Mouse (Mus musculus) hindbrain, postnatal 0 days (tissue): Measurements from ENCODE around the gene Pgap1. TPM values are rescaled to one million over a fixed set of nuclear protein-coding genes. Genes with fewer than 3 reads are reported as not detected.

ENCODE experiments used
- ATAC-seq: fragments of 200-750 bp; cut with Nextera tagmentation; 2 replicates; pipeline ENCODE4 v1.8.0; 2017; ENCODE audit warnings: mild to moderate bottlenecking, moderate TSS enrichment, moderate library complexity
- DNase-seq: peaks from one replicate; pipeline ENCODE4 v3.0.0-alpha.2; 2015; ENCODE audit warnings: low spot score
- H3K27ac ChIP-seq: fragments of 300-500 bp; sonication (generic); 2 replicates; pipeline ENCODE4 v1.5.1; 2014; ENCODE audit warnings: mild to moderate bottlenecking
- H3K27me3 ChIP-seq: fragments of 300-500 bp; sonication (generic); 2 replicates; pipeline ENCODE4 v1.6.1; 2014; ENCODE audit warnings: low read length, mixed read lengths; ENCODE audit not compliant: insufficient read depth
- H3K36me3 ChIP-seq: fragments of 300-500 bp; sonication (generic); 2 replicates; pipeline ENCODE4 v1.6.1; 2014; ENCODE audit warnings: low read length, mixed read lengths; ENCODE audit not compliant: insufficient read depth
- H3K4me1 ChIP-seq: fragments of 300-500 bp; sonication (generic); 2 replicates; pipeline ENCODE4 v1.6.1; 2014; ENCODE audit warnings: antibody characterized with exemption, low read length, mixed read lengths; ENCODE audit not compliant: insufficient read depth
- H3K4me2 ChIP-seq: fragments of 300-500 bp; sonication (generic); 2 replicates; pipeline ENCODE4 v1.6.1; 2014; ENCODE audit warnings: low read depth, mild to moderate bottlenecking, low read length, moderate library complexity, mixed read lengths
- H3K4me3 ChIP-seq: fragments of 300-500 bp; sonication (generic); 2 replicates; pipeline ENCODE4 v1.5.1; 2014; ENCODE audit warnings: low read length
- H3K9ac ChIP-seq: fragments of 300-500 bp; sonication (generic); replicated peaks from 2 replicates; pipeline ENCODE4 v1.6.1; 2014; ENCODE audit warnings: mild to moderate bottlenecking, low read length, moderate library complexity, mixed read lengths
- H3K9me3 ChIP-seq: fragments of 300-500 bp; sonication (generic); 2 replicates; pipeline ENCODE4 v1.6.1; 2016; ENCODE audit warnings: low read length, mixed read lengths
- CTCF ChIP-seq: IDR thresholded peaks from 2 replicates; pipeline ENCODE4 v1.5.1; 2016; ENCODE audit warnings: antibody characterized with exemption, control low read depth, low read depth
- WGBS: fragments of 180-500 bp; shearing (Covaris S2); extraction: QIAGEN DNeasy Blood & Tissue Kit; methylation state at CpG from one replicate; pipeline ENCODE4 v1.1.7; 2014; 5-methylcytosine and 5-hydroxymethylcytosine counted together
- polyA plus RNA-seq: library from polyadenylated mRNA; unstranded; fragments of >200 nt; fragmentation: Nextera tagmentation; extraction: Ambion mirVana; gene quantifications from 2 replicates; pipeline ENCODE4 v1.2.1, GENCODE M21; 2015
- total RNA-seq: library from RNA; depleted of rRNA; stranded (reverse); fragments of >200 nt; gene quantifications from 2 replicates; pipeline ENCODE4 v1.2.3, GENCODE M21; 2014

The Pgap1 gene
- total and polyA plus RNA-seq, 2 experiments from 2014 or later: 20.6 to 108 TPM

DNA sequence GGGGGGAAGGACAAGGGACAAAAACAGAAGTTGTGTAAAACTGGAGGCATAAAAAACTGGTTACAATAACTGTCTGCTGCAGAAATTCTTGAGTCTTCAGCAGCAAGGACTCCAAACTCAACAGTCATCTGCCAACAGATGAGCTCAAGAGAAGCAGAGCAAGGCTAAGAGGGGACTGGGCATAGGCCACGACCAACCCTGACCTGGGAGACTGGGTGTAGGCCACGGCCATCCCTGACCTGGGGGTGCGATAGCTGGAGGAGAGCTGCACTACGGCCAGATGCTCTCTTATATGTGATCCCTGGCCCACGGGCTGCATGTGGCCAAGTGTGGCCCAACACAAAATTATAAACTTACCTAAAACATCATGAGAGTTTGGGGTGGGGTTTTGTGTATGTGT is 29.6 kb upstream of the Pgap1 start:
- no peaks in the 10 kb centered on the region for H3K4me1 ChIP-seq

GRCm38 (mm10) chr1:54585971-54586555 is 28.6 kb upstream of the Pgap1 start:
- DNase-seq: no peak

More for the DNA sequence above, 29.6 kb upstream of the Pgap1 start:
- Histone ChIP-seq H3K36me3 (no peaks in the 10 kb centered on the region), H3K27ac (no peak overlapping the region), H3K4me2 (no peak overlapping the region), H3K9me3 (no peaks in the 10 kb centered on the region), H3K9ac (no peak overlapping the region), H3K4me3 (no peak overlapping the region), H3K27me3 (no peaks in the 10 kb centered on the region)
- WGBS: 91% methylated on average over 5 of the region's 5 CpGs
- TF ChIP-seq CTCF: no peak
- ATAC-seq: no peak
- DNase-seq: no peak

DNA sequence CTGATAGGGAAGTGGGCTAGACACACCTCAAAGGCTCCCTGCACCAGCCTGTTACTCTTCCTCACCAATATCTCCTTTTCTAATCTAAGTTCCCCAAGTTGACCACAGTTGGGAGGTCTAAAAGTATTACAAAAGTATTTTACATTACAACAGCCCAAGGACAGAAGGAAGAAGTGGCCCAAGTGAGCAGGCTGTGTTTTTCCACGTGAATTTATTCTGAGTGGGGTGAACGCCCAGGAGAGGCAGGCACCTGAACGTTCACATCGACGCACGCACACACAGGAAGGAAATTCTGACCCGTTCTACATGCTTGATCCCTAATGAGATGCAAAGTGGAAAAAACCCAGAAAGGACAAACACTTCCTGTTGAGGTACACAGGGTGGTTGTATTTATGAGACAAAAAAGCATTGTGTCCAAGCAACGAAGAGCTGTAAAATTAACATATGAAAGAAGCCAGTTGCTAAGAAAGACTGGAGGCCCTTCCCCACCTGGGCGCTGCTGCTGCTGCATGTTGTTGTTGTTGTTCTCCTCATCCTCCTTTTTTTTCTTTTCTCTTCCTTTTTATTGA is 27.9 kb upstream of the Pgap1 start:
- Histone ChIP-seq H3K9ac (no peak overlapping the region), H3K9me3 (no peaks in the 10 kb centered on the region), H3K4me3 (no peak overlapping the region), H3K27ac (no peak overlapping the region), H3K4me1 (no peaks in the 10 kb centered on the region), H3K36me3 (no peaks in the 10 kb centered on the region), H3K27me3 (no peaks in the 10 kb centered on the region), H3K4me2 (no peak overlapping the region)
- 5% methylated on average over 9 of the region's 9 CpGs for WGBS
- ATAC-seq: peak; percentile 63
- TF ChIP-seq CTCF: no peak
- peak; percentile 15 for DNase-seq

More at GRCm38 (mm10) chr1:54585971-54586555, 28.6 kb upstream of the Pgap1 start:
- Histone ChIP-seq H3K9me3 (no peaks in the 10 kb centered on the region), H3K9ac (no peak overlapping the region), H3K4me1 (no peaks in the 10 kb centered on the region), H3K4me2 (no peak overlapping the region), H3K27me3 (no peaks in the 10 kb centered on the region), H3K4me3 (no peak overlapping the region), H3K27ac (no peak overlapping the region), H3K36me3 (no peaks in the 10 kb centered on the region)
- 37% methylated on average over 5 of the region's 5 CpGs for WGBS
- no peak for TF ChIP-seq CTCF
- ATAC-seq: no peak

GRCm38 (mm10) chr1:54584588-54585277 is 27.2 kb upstream of the Pgap1 start:
- Histone ChIP-seq H3K36me3 (no peaks in the 10 kb centered on the region), H3K27me3 (no peaks in the 10 kb centered on the region), H3K4me1 (no peaks in the 10 kb centered on the region), H3K9ac (no peak overlapping the region), H3K4me3 (no peak overlapping the region), H3K27ac (no peak overlapping the region), H3K9me3 (no peaks in the 10 kb centered on the region), H3K4me2 (no peak overlapping the region)
- DNase-seq: no peak
- no peak for ATAC-seq
- TF ChIP-seq CTCF: no peak
- 52% methylated on average over 2 of the region's 2 CpGs for WGBS

GRCm38 (mm10) chr1:54578358-54579184 is 21.1 kb upstream of the Pgap1 start:
- Histone ChIP-seq H3K27me3 (no peaks in the 10 kb centered on the region), H3K36me3 (no peaks in the 10 kb centered on the region), H3K9me3 (no peaks in the 10 kb centered on the region), H3K27ac (peak overlapping the region; percentile 36; the same call in 1 of the 2 replicates), H3K4me1 (0 out of 2 replicates have a peak, but pooled peaks cover 4% of the 10 kb centered on the region), H3K9ac (no peak overlapping the region), H3K4me3 (no peak overlapping the region), H3K4me2 (peak overlapping the region; percentile 38)
- DNase-seq (peak; percentile 83), ATAC-seq (peak; percentile 87)
- TF ChIP-seq CTCF: no peak
- WGBS: 25% methylated on average over 8 of the region's 8 CpGs

- Histone ChIP-seq H3K4me2 (no peak overlapping the region), H3K9ac (no peak overlapping the region), H3K4me1 (no peaks in the 10 kb centered on the region), H3K36me3 (no peaks in the 10 kb centered on the region), H3K27ac (no peak overlapping the region), H3K9me3 (no peaks in the 10 kb centered on the region), H3K27me3 (no peaks in the 10 kb centered on the region), H3K4me3 (no peak overlapping the region)
- 75% methylated on average over 2 of the region's 2 CpGs for WGBS
- ATAC-seq: no peak
- TF ChIP-seq CTCF: no peak
- DNase-seq: no peak
These were observed 11.6 kb upstream of the Pgap1 start for GRCm38 (mm10) chr1:54569102-54569501.
